Mouse (Mus musculus) ES-E14 (cell line): ENCODE measurements around the gene Nup210. TPM values are rescaled to one million over a fixed set of nuclear protein-coding genes. Genes with fewer than 3 reads are reported as not detected.

ENCODE experiments used
- DNase-seq: peaks from one replicate; pipeline ENCODE4 v3.0.0-alpha.2; 2013; ENCODE audit warnings: low read depth, low spot score
- H3K27ac ChIP-seq: 2 replicates; pipeline ENCODE4 v1.5.1; 2012; ENCODE audit warnings: low read depth, mild to moderate bottlenecking, low read length, moderate library complexity, mixed read lengths; ENCODE audit not compliant: poor library complexity, insufficient read depth, severe bottlenecking
- H3K36me3 ChIP-seq: 2 replicates; pipeline ENCODE4 v1.6.1; 2012; ENCODE audit warnings: mild to moderate bottlenecking, low read length, moderate library complexity, mixed read lengths; ENCODE audit not compliant: control insufficient read depth, poor library complexity, insufficient read depth, severe bottlenecking
- H3K4me1 ChIP-seq, 2 experiments: fragments of 150-350 bp in 1 of 2; sonication (generic) in 1 of 2; 2 replicates each; pipeline ENCODE4 v1.6.1; 2012; ENCODE audit warnings: low read length in 2 of 2, mild to moderate bottlenecking in 1 of 2, mixed read lengths in 1 of 2; ENCODE audit not compliant: control insufficient read depth in 2 of 2, insufficient read depth in 2 of 2, poor library complexity in 1 of 2
- H3K4me3 ChIP-seq, 2 experiments: fragments of 150-350 bp in 1 of 2; sonication (generic) in 1 of 2; 2 replicates each; pipeline ENCODE4 v1.5.1; 2012; ENCODE audit warnings: low read length in 2 of 2, low read depth in 1 of 2, mild to moderate bottlenecking in 1 of 2, mixed read lengths in 1 of 2; ENCODE audit not compliant: insufficient read depth in 1 of 2, poor library complexity in 1 of 2, severe bottlenecking in 1 of 2
- H3K9ac ChIP-seq: 2 replicates; pipeline ENCODE4 v1.6.1; 2012; ENCODE audit warnings: low read depth, mild to moderate bottlenecking, low read length, mixed read lengths; ENCODE audit not compliant: poor library complexity, insufficient read depth, severe bottlenecking
- H3K9me3 ChIP-seq: fragments of 150-350 bp; sonication (generic); 2 replicates; pipeline ENCODE4 v1.6.1; 2012; ENCODE audit warnings: low read depth, mild to moderate bottlenecking, low read length; ENCODE audit not compliant: control insufficient read depth, insufficient read depth
- CHD2 ChIP-seq: IDR thresholded peaks from 2 replicates; pipeline ENCODE4 v1.6.1; 2014; ENCODE audit warnings: mild to moderate bottlenecking, low read depth, low read length, inconsistent platforms
- HCFC1 ChIP-seq: IDR thresholded peaks from 2 replicates; pipeline ENCODE4 v1.6.1; 2012; ENCODE audit warnings: low read length, inconsistent platforms, borderline replicate concordance; ENCODE audit not compliant: insufficient read depth
- MAFK ChIP-seq: IDR thresholded peaks from 2 replicates; pipeline ENCODE4 v1.6.1; 2014; ENCODE audit warnings: mild to moderate bottlenecking, low read depth, low read length, inconsistent platforms; ENCODE audit not compliant: insufficient read depth
- ZC3H11A ChIP-seq: IDR thresholded peaks from 2 replicates; pipeline ENCODE4 v1.6.1; 2012; ENCODE audit warnings: low read depth, mild to moderate bottlenecking, inconsistent platforms, low read length, borderline replicate concordance
- ZNF384 ChIP-seq: IDR thresholded peaks from 2 replicates; pipeline ENCODE4 v1.6.1; 2012; ENCODE audit warnings: low read depth, low read length, inconsistent platforms
- in situ Hi-C, 2 experiments: fragments of 600-800 bp; cut with MboI; formaldehyde crosslinking; loops; one replicate each; pipeline ENCODE4 v1.15.1; 2025; ENCODE audit warnings: low sequenced_read_pairs in 2 of 2, inconsistent platforms in 1 of 2; ENCODE audit not compliant: unreplicated experiment in 2 of 2
- total RNA-seq: library from RNA; depleted of rRNA; stranded (reverse); fragments of 300-350 nt; gene quantifications from 2 replicates; pipeline ENCODE4 v1.2.3, GENCODE M21; 2012

Gene Nup210
- total RNA-seq, 1 experiment, result 65.9 TPM

GRCm38 (mm10) chr6:91100621-91101020, 16.0 kb downstream of the Nup210 start:
- H3K4me1 ChIP-seq, result peaks cover 5% of the 10 kb centered on the region in 2 experiments; a peak in 3 of 4 replicates
- in situ Hi-C loops, result no loop called here
- no peak overlapping the region for H3K9ac ChIP-seq
- no peaks in the 10 kb centered on the region for H3K9me3 ChIP-seq
- no peak overlapping the region for H3K27ac ChIP-seq
- no peak for TF ChIP-seq ZNF384
- TF ChIP-seq MAFK, result no peak
- TF ChIP-seq CHD2, result no peak
- no peak for TF ChIP-seq HCFC1
- H3K36me3 ChIP-seq, result peaks cover 19% of the 10 kb centered on the region
- no peak overlapping the region for H3K4me3 ChIP-seq
- DNase-seq, result no peak

- Histone ChIP-seq H3K27ac (no peak overlapping the region), H3K4me1 (no peaks in the 10 kb centered on the region; a peak in 2 of 4 replicates), H3K9ac (no peak overlapping the region), H3K4me3 (no peak overlapping the region), H3K36me3 (peaks cover 25% of the 10 kb centered on the region), H3K9me3 (no peaks in the 10 kb centered on the region)
- in situ Hi-C loops, result no loop called here
- no peak for DNase-seq
- no peak for TF ChIP-seq CHD2
Observed at GRCm38 (mm10) chr6:91097879-91098278, 18.8 kb downstream of the Nup210 start.

DNA sequence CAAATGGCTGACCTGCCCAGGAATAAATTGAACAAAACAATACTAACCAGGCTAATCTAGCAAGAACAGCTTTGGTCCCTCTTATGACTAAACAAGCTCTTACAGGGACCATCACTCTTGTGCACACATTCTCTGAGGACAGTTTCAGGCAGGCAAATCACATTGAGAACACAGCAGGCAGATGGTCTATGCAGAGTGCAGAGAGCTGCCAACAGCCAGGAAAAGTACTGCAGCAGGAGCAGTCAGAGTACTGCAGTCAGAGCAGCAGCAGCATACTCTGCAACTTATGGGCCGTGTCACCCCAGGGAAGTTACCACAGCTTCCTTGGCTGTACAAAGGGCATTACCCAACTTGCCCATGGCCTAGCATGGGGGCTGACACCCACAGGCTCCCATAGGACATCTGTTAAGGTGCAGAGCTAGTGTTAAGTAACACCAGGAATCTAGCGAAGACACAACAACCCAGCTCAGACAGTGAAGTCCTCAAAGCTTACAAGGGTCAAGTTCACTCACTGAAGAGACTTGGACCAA, 21.5 kb downstream of the Nup210 start:
- Histone ChIP-seq H3K4me1 (no peaks in the 10 kb centered on the region), H3K9me3 (no peaks in the 10 kb centered on the region), H3K4me3 (no peak overlapping the region), H3K27ac (no peak overlapping the region), H3K9ac (no peak overlapping the region), H3K36me3 (peaks cover 31% of the 10 kb centered on the region)
- in situ Hi-C loops, result no loop called here
- DNase-seq, result no peak
- TF ChIP-seq CHD2, result no peak
- no peak for TF ChIP-seq ZC3H11A
- no peak for TF ChIP-seq MAFK
- TF ChIP-seq ZNF384, result no peak
- no peak for TF ChIP-seq HCFC1

GRCm38 (mm10) chr6:91092216-91092899, 24.3 kb downstream of the Nup210 start:
- TF ChIP-seq HCFC1 (no peak), MAFK (no peak), ZC3H11A (no peak), ZNF384 (no peak), CHD2 (no peak)
- Histone ChIP-seq H3K9me3 (no peaks in the 10 kb centered on the region), H3K27ac (no peak overlapping the region), H3K4me1 (no peaks in the 10 kb centered on the region), H3K9ac (no peak overlapping the region), H3K4me3 (no peak overlapping the region), H3K36me3 (peaks cover 29% of the 10 kb centered on the region; the same call in 1 of the 2 replicates)
- in situ Hi-C loops, result no loop called here
- no peak for DNase-seq

DNA sequence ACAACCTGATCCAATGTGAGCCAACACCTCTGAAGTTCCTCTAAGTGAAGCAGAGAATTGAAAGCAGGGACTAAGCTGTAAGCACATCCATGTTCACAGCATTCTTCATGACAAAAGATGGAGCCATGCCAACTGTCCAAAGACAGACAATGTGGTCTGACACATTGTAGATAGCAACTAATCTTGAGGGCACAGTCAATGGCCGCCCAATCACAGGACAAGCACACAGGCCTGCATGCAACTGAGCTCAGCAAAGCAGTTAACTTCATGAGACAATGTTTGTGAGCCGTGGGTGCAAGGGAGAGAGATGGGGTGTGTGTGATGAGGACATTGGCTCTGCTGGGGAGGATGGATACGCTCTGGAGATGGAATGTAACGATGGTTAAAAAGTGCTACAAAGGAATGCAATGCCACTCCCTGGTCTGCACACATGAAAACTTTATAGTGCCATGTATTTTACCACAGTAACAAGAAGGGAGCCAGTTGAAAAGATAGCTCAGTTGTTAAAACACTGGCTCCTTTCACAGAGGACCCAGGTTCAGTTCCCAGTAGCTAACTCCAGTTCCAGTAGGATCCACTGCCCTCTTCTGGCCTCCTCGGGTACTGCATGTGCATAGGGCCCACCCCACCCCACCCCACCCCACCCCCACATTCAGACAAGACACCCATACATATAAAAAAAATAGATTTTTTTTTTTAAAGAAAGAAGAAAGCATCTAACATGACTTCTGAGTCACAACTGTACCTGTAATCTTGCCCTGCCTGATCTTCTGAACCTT, 31.3 kb downstream of the Nup210 start:
- in situ Hi-C loops, result no loop called here
- DNase-seq, result no peak
- H3K4me1 ChIP-seq, result no peaks in the 10 kb centered on the region
- H3K27ac ChIP-seq, result no peak overlapping the region
- no peak overlapping the region for H3K4me3 ChIP-seq
- H3K9ac ChIP-seq, result no peak overlapping the region
- peaks cover 31% of the 10 kb centered on the region for H3K36me3 ChIP-seq
- H3K9me3 ChIP-seq, result no peaks in the 10 kb centered on the region
- TF ChIP-seq CHD2 (no peak), MAFK (no peak), HCFC1 (no peak), ZNF384 (no peak), ZC3H11A (no peak)
